Mouse (Mus musculus): ENCODE data around the gene Sbk3. TPM values are rescaled to one million over a fixed set of nuclear protein-coding genes. Genes with fewer than 3 reads are reported as not detected.

The Sbk3 gene
- total RNA-seq, 1 experiment, result not detected

DNA sequence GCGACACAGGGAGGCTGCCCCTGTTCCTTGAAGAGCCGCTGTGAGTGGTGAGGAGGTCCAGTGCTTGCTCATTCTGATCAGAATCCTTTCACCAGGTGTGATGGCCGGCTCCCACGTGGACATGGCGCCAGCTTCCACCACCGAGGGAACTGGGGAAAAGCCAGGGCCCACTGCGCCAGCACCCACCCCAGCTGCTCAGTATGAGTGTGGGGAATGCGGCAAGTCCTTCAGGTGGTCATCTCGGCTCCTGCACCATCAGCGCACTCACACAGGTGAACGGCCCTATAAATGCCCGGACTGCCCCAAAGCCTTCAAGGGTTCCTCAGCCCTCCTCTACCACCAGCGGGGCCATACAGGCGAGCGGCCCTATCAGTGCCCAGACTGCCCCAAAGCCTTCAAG lies 52.3 kb downstream of the Sbk3 start:
- Histone ChIP-seq H3K27ac (ENCODE audit: insufficient read depth, low read depth, low read length, poor library complexity, severe bottlenecking) (no peak overlapping the region), H3K4me1 (ENCODE audit: control insufficient read depth in 2 of 2, insufficient read depth in 2 of 2, low read length in 2 of 2, poor library complexity in 1 of 2) (peaks cover 4 to 36% of the 10 kb centered on the region in 2 experiments; a peak in 3 of 4 replicates), H3K9me3 (ENCODE audit: control insufficient read depth, insufficient read depth, low read depth, low read length) (no peaks in the 10 kb centered on the region), H3K9ac (ENCODE audit: insufficient read depth, low read depth, low read length, poor library complexity, severe bottlenecking) (no peak overlapping the region), H3K4me3 (ENCODE audit: insufficient read depth in 1 of 2, low read depth in 1 of 2, low read length in 2 of 2, poor library complexity in 1 of 2, severe bottlenecking in 1 of 2) (peak overlapping the region in 1 of 2 experiments; percentile 25; a peak in 1 of 4 replicates), H3K36me3 (ENCODE audit: control insufficient read depth, insufficient read depth, low read length, poor library complexity, severe bottlenecking) (peaks cover 8% of the 10 kb centered on the region; the same call in 1 of the 2 replicates)
- TF ChIP-seq CHD2 (IDR thresholded peaks at IDR 0.05; ENCODE audit: low read depth, low read length), result no peak
- TF ChIP-seq ZC3H11A (IDR thresholded peaks at IDR 0.05; ENCODE audit: borderline replicate concordance, low read depth, low read length), result no peak
- TF ChIP-seq MAFK (IDR thresholded peaks at IDR 0.05; ENCODE audit: insufficient read depth, low read depth, low read length), result no peak
- no peak for TF ChIP-seq HCFC1 (IDR thresholded peaks at IDR 0.05; ENCODE audit: borderline replicate concordance, insufficient read depth, low read length)
- no peak for TF ChIP-seq ZNF384 (IDR thresholded peaks at IDR 0.05; ENCODE audit: low read depth, low read length)
- DNase-seq (ENCODE audit: low read depth, low spot score), result no peak
- in situ Hi-C loops (cut with MboI; ENCODE audit: low sequenced_read_pairs in 2 of 2, unreplicated experiment in 2 of 2), result loop anchor here in 1 of 2 experiments (10.0 kb wide), 1 partner anchor 374 kb away; the partner anchor contains the start of gene Syt5

DNA sequence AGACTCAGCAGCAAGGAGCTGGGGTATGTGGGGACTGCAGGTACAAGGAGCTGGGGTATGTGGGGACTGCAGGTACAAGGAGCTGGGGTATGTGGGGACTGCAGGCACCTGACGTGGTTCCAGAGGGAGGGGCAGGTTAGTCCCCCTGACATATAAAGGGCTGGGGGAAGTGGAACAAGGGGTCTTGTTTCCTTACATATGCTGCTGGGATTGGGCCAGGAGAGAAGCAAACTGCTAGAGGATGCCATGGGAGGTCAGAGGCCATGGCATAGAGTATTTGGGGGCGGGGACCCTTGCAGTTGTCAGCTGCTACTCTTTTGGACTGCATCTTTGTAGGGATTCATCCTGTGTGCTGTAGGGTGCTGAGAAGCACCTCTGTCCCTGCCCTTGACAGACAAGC lies 53.5 kb downstream of the Sbk3 start:
- no peak overlapping the region for H3K27ac ChIP-seq (ENCODE audit: insufficient read depth, low read depth, low read length, poor library complexity, severe bottlenecking)
- TF ChIP-seq ZNF384 (IDR thresholded peaks at IDR 0.05; ENCODE audit: low read depth, low read length), result no peak
- TF ChIP-seq CHD2 (IDR thresholded peaks at IDR 0.05; ENCODE audit: low read depth, low read length), result no peak
- no peak for TF ChIP-seq MAFK (IDR thresholded peaks at IDR 0.05; ENCODE audit: insufficient read depth, low read depth, low read length)
- no peak for TF ChIP-seq HCFC1 (IDR thresholded peaks at IDR 0.05; ENCODE audit: borderline replicate concordance, insufficient read depth, low read length)
- TF ChIP-seq ZC3H11A (IDR thresholded peaks at IDR 0.05; ENCODE audit: borderline replicate concordance, low read depth, low read length), result no peak
- H3K4me1 ChIP-seq (ENCODE audit: control insufficient read depth in 2 of 2, insufficient read depth in 2 of 2, low read length in 2 of 2, poor library complexity in 1 of 2), result peaks cover 2 to 31% of the 10 kb centered on the region in 2 experiments; a peak in 2 of 4 replicates
- H3K9me3 ChIP-seq (ENCODE audit: control insufficient read depth, insufficient read depth, low read depth, low read length), result no peaks in the 10 kb centered on the region
- DNase-seq (ENCODE audit: low read depth, low spot score), result no peak
- H3K36me3 ChIP-seq (ENCODE audit: control insufficient read depth, insufficient read depth, low read length, poor library complexity, severe bottlenecking), result peaks cover 8% of the 10 kb centered on the region; the same call in 1 of the 2 replicates
- H3K4me3 ChIP-seq (ENCODE audit: insufficient read depth in 1 of 2, low read depth in 1 of 2, low read length in 2 of 2, poor library complexity in 1 of 2, severe bottlenecking in 1 of 2), result no peak overlapping the region
- H3K9ac ChIP-seq (ENCODE audit: insufficient read depth, low read depth, low read length, poor library complexity, severe bottlenecking), result no peak overlapping the region
- in situ Hi-C loops (cut with MboI; ENCODE audit: low sequenced_read_pairs in 2 of 2, unreplicated experiment in 2 of 2), result loop anchor here in 1 of 2 experiments (10.0 kb wide), 1 partner anchor 373 kb away; the partner anchor contains the start of gene Syt5

GRCm38 (mm10) chr7:4915669-4916416 lies 55.1 kb downstream of the Sbk3 start:
- no peak overlapping the region; the same call in 1 of the 2 replicates for H3K27ac ChIP-seq (ENCODE audit: insufficient read depth, low read depth, low read length, poor library complexity, severe bottlenecking)
- peaks cover under 1 to 28% of the 10 kb centered on the region in 2 experiments; a peak in 2 of 4 replicates for H3K4me1 ChIP-seq (ENCODE audit: control insufficient read depth in 2 of 2, insufficient read depth in 2 of 2, low read length in 2 of 2, poor library complexity in 1 of 2)
- TF ChIP-seq CHD2 (IDR thresholded peaks at IDR 0.05; ENCODE audit: low read depth, low read length) (0 out of 2 replicates have a peak, but pooled peaks have one; percentile 5), HCFC1 (IDR thresholded peaks at IDR 0.05; ENCODE audit: borderline replicate concordance, insufficient read depth, low read length) (no peak)
- peak overlapping the region; percentile 91 to 95 for H3K4me3 ChIP-seq (ENCODE audit: insufficient read depth in 1 of 2, low read depth in 1 of 2, low read length in 2 of 2, poor library complexity in 1 of 2, severe bottlenecking in 1 of 2)
- DNase-seq (ENCODE audit: low read depth, low spot score), result no peak
- in situ Hi-C loops (cut with MboI; ENCODE audit: low sequenced_read_pairs in 2 of 2, unreplicated experiment in 2 of 2), result loop anchor here in 1 of 2 experiments (10.0 kb wide), 1 partner anchor 371 kb away; the partner anchor contains the start of gene Syt5
- peaks cover 13% of the 10 kb centered on the region for H3K36me3 ChIP-seq (ENCODE audit: control insufficient read depth, insufficient read depth, low read length, poor library complexity, severe bottlenecking)
- peak overlapping the region; percentile 73 for H3K9ac ChIP-seq (ENCODE audit: insufficient read depth, low read depth, low read length, poor library complexity, severe bottlenecking)
- H3K9me3 ChIP-seq (ENCODE audit: control insufficient read depth, insufficient read depth, low read depth, low read length), result no peaks in the 10 kb centered on the region

Other genes starting within 250 kb of the Sbk3 start
- 0.53 and 0.94 TPM in 2 replicates for gene Tmem150b, start 245.9 kb downstream of the Sbk3 start, total RNA-seq (2012; rRNA removed)
- gene Kmt5c, start 231.1 kb downstream of the Sbk3 start, total RNA-seq (2012; rRNA removed), result 68.4 and 121 TPM in 2 replicates
- gene Cox6b2, start 218.1 kb downstream of the Sbk3 start, total RNA-seq (2012; rRNA removed), result 46.4 and 130 TPM in 2 replicates
- 0.11 TPM in 1 of 2 replicates, not detected in the other for gene Fam71e2, start 199.9 kb downstream of the Sbk3 start, total RNA-seq (2012; rRNA removed)
- gene Il11, start 188.3 kb downstream of the Sbk3 start, total RNA-seq (2012; rRNA removed), result 1.2 and 2.1 TPM in 2 replicates
- not detected in 2 replicates for gene Tmem190, start 188.2 kb downstream of the Sbk3 start, total RNA-seq (2012; rRNA removed)
- gene Tmem238, start 181.5 kb downstream of the Sbk3 start, total RNA-seq (2012; rRNA removed), result 13.0 and 27.7 TPM in 2 replicates
- 1,352 and 1,377 TPM in 2 replicates for gene Rpl28, start 178.3 kb downstream of the Sbk3 start, total RNA-seq (2012; rRNA removed)
- gene Ube2s, start 158.6 kb downstream of the Sbk3 start, total RNA-seq (2012; rRNA removed), result 461 and 499 TPM in 2 replicates
- 6.9 and 8.4 TPM in 2 replicates for gene Shisa7, start 126.5 kb downstream of the Sbk3 start, total RNA-seq (2012; rRNA removed)
- 3.5 and 3.7 TPM in 2 replicates for gene Isoc2b, start 100.9 kb downstream of the Sbk3 start, total RNA-seq (2012; rRNA removed)
- gene Isoc2a, start 94.0 kb downstream of the Sbk3 start, total RNA-seq (2012; rRNA removed), result 13.0 and 16.1 TPM in 2 replicates
- gene Gm36210, start 64.7 kb downstream of the Sbk3 start, total RNA-seq (2012; rRNA removed), result 1.6 and 2.2 TPM in 2 replicates
- gene Zfp628, start 56.0 kb downstream of the Sbk3 start, total RNA-seq (2012; rRNA removed), result 4.0 and 4.3 TPM in 2 replicates
- gene Nat14, start 49.1 kb downstream of the Sbk3 start, total RNA-seq (2012; rRNA removed), result 1.2 and 1.7 TPM in 2 replicates
- 0.94 and 1.3 TPM in 2 replicates for gene Ssc5d, start 45.4 kb downstream of the Sbk3 start, total RNA-seq (2012; rRNA removed)
- gene Sbk2, start 6.8 kb downstream of the Sbk3 start, total RNA-seq (2012; rRNA removed), result 0.22 and 0.95 TPM in 2 replicates
- 2.9 and 3.4 TPM in 2 replicates for gene Zfp579, start 25.0 kb upstream of the Sbk3 start, total RNA-seq (2012; rRNA removed)
- 2.6 and 3.9 TPM in 2 replicates for gene Zfp524, start 43.2 kb upstream of the Sbk3 start, total RNA-seq (2012; rRNA removed)
- gene Fiz1, start 43.5 kb upstream of the Sbk3 start, total RNA-seq (2012; rRNA removed), result 45.9 and 47.4 TPM in 2 replicates
- gene Gm44973, start 44.3 kb upstream of the Sbk3 start, total RNA-seq (2012; rRNA removed), result not detected in 2 replicates
- gene Zfp865, start 49.2 kb upstream of the Sbk3 start, total RNA-seq (2012; rRNA removed), result 12.9 and 18.4 TPM in 2 replicates
- 7.5 and 11.2 TPM in 2 replicates for gene Ccdc106, start 49.4 kb upstream of the Sbk3 start, total RNA-seq (2012; rRNA removed)
- not detected in 2 replicates for gene 4632433K11Rik, start 63.0 kb upstream of the Sbk3 start, total RNA-seq (2012; rRNA removed)
- 0.58 and 0.71 TPM in 2 replicates for gene Zfp784, start 67.3 kb upstream of the Sbk3 start, total RNA-seq (2012; rRNA removed)
- gene Zfp580, start 80.4 kb upstream of the Sbk3 start, total RNA-seq (2012; rRNA removed), result 2.6 and 3.3 TPM in 2 replicates
- 222 and 262 TPM in 2 replicates for gene U2af2, start 91.0 kb upstream of the Sbk3 start, total RNA-seq (2012; rRNA removed)
- 51.8 and 59.1 TPM in 2 replicates for gene Epn1, start 109.1 kb upstream of the Sbk3 start, total RNA-seq (2012; rRNA removed)
- not detected in 2 replicates for gene Rfpl4, start 145.8 kb upstream of the Sbk3 start, total RNA-seq (2012; rRNA removed)
- gene Rasl2-9, start 154.8 kb upstream of the Sbk3 start, total RNA-seq (2012; rRNA removed), result 0.27 and 0.32 TPM in 2 replicates
- gene Vmn1r55, start 178.5 kb upstream of the Sbk3 start, total RNA-seq (2012; rRNA removed), result not detected in 2 replicates
- not detected in 2 replicates for gene Vmn1r56, start 225.6 kb upstream of the Sbk3 start, total RNA-seq (2012; rRNA removed)
- gene Vmn1r57, start 247.3 kb upstream of the Sbk3 start, total RNA-seq (2012; rRNA removed), result 0.11 and 0.13 TPM in 2 replicates

Measured in ES-E14 (cell line).